Mouse (Mus musculus): ENCODE results near the gene Flot1.

Flot1 gene

GRCm38 (mm10) chr17:35864832-35865353 lies 41.9 kb downstream of the Flot1 start:
- no peaks in the 10 kb centered on the region for H3K36me3 ChIP-seq (ENCODE audit: control insufficient read depth, insufficient read depth, low read length, poor library complexity, severe bottlenecking)
- H3K27me3 ChIP-seq (ENCODE audit: control insufficient read depth, insufficient read depth, low read length, poor library complexity, severe bottlenecking), result no peaks in the 10 kb centered on the region
- no peak for DNase-seq (ENCODE audit: low read depth, low spot score)

GRCm38 (mm10) chr17:35865481-35866280 lies 42.7 kb downstream of the Flot1 start, which contains the start of gene Ppp1r18:
Gene Ppp1r18 (plus strand): TSS chr17:35865593.
- H3K36me3 ChIP-seq (ENCODE audit: control insufficient read depth, insufficient read depth, low read length, poor library complexity, severe bottlenecking), result no peaks in the 10 kb centered on the region; the same call in 1 of the 2 replicates
- no peaks in the 10 kb centered on the region for H3K27me3 ChIP-seq (ENCODE audit: control insufficient read depth, insufficient read depth, low read length, poor library complexity, severe bottlenecking)
- peak; percentile 68 for DNase-seq (ENCODE audit: low read depth, low spot score)

GRCm38 (mm10) chr17:35866281-35866831 lies 43.3 kb downstream of the Flot1 start:
- DNase-seq (ENCODE audit: low read depth, low spot score), result peak; percentile 55
- Histone ChIP-seq H3K36me3 (ENCODE audit: control insufficient read depth, insufficient read depth, low read length, poor library complexity, severe bottlenecking) (peaks cover 3% of the 10 kb centered on the region; the same call in 1 of the 2 replicates), H3K27me3 (ENCODE audit: control insufficient read depth, insufficient read depth, low read length, poor library complexity, severe bottlenecking) (no peaks in the 10 kb centered on the region)

- Histone ChIP-seq H3K36me3 (ENCODE audit: control insufficient read depth, insufficient read depth, low read length, poor library complexity, severe bottlenecking) (peaks cover 3% of the 10 kb centered on the region; the same call in 1 of the 2 replicates), H3K27me3 (ENCODE audit: control insufficient read depth, insufficient read depth, low read length, poor library complexity, severe bottlenecking) (no peaks in the 10 kb centered on the region)
- DNase-seq (ENCODE audit: low read depth, low spot score), result peak; percentile 73
Observed at GRCm38 (mm10) chr17:35866911-35867890, 44.2 kb downstream of the Flot1 start.

- H3K27me3 ChIP-seq (ENCODE audit: control insufficient read depth, insufficient read depth, low read length, poor library complexity, severe bottlenecking), result no peaks in the 10 kb centered on the region
- DNase-seq (ENCODE audit: low read depth, low spot score), result peak; percentile 62
- H3K36me3 ChIP-seq (ENCODE audit: control insufficient read depth, insufficient read depth, low read length, poor library complexity, severe bottlenecking), result peaks cover 7% of the 10 kb centered on the region
Observed at GRCm38 (mm10) chr17:35868165-35868820, 45.3 kb downstream of the Flot1 start.

GRCm38 (mm10) chr17:35868961-35869345 lies 45.9 kb downstream of the Flot1 start:
- Histone ChIP-seq H3K27me3 (ENCODE audit: control insufficient read depth, insufficient read depth, low read length, poor library complexity, severe bottlenecking) (no peaks in the 10 kb centered on the region), H3K36me3 (ENCODE audit: control insufficient read depth, insufficient read depth, low read length, poor library complexity, severe bottlenecking) (peaks cover 7% of the 10 kb centered on the region)
- no peak for DNase-seq (ENCODE audit: low read depth, low spot score)

- peaks cover 11% of the 10 kb centered on the region for H3K36me3 ChIP-seq (ENCODE audit: control insufficient read depth, insufficient read depth, low read length, poor library complexity, severe bottlenecking)
- H3K27me3 ChIP-seq (ENCODE audit: control insufficient read depth, insufficient read depth, low read length, poor library complexity, severe bottlenecking), result no peaks in the 10 kb centered on the region
- DNase-seq (ENCODE audit: low read depth, low spot score), result peak; percentile 21
Observed at GRCm38 (mm10) chr17:35869346-35870067, 46.5 kb downstream of the Flot1 start.

GRCm38 (mm10) chr17:35870151-35870883 lies 47.3 kb downstream of the Flot1 start:
- Histone ChIP-seq H3K27me3 (ENCODE audit: control insufficient read depth, insufficient read depth, low read length, poor library complexity, severe bottlenecking) (no peaks in the 10 kb centered on the region), H3K36me3 (ENCODE audit: control insufficient read depth, insufficient read depth, low read length, poor library complexity, severe bottlenecking) (peaks cover 16% of the 10 kb centered on the region)
- DNase-seq (ENCODE audit: low read depth, low spot score), result peak; percentile 82

- Histone ChIP-seq H3K27me3 (ENCODE audit: control insufficient read depth, insufficient read depth, low read length, poor library complexity, severe bottlenecking) (no peaks in the 10 kb centered on the region), H3K36me3 (ENCODE audit: control insufficient read depth, insufficient read depth, low read length, poor library complexity, severe bottlenecking) (peaks cover 17% of the 10 kb centered on the region)
- peak; percentile 76 for DNase-seq (ENCODE audit: low read depth, low spot score)
Observed at GRCm38 (mm10) chr17:35870884-35871696, 48.1 kb downstream of the Flot1 start.

- peak; percentile 87 for DNase-seq (ENCODE audit: low read depth, low spot score)
- Histone ChIP-seq H3K36me3 (ENCODE audit: control insufficient read depth, insufficient read depth, low read length, poor library complexity, severe bottlenecking) (peaks cover 19% of the 10 kb centered on the region), H3K27me3 (ENCODE audit: control insufficient read depth, insufficient read depth, low read length, poor library complexity, severe bottlenecking) (no peaks in the 10 kb centered on the region)
Observed at GRCm38 (mm10) chr17:35873774-35874519, 50.9 kb downstream of the Flot1 start.

GRCm38 (mm10) chr17:35874721-35875120 lies 51.7 kb downstream of the Flot1 start:
- Histone ChIP-seq H3K36me3 (ENCODE audit: control insufficient read depth, insufficient read depth, low read length, poor library complexity, severe bottlenecking) (peaks cover 19% of the 10 kb centered on the region), H3K27me3 (ENCODE audit: control insufficient read depth, insufficient read depth, low read length, poor library complexity, severe bottlenecking) (no peaks in the 10 kb centered on the region)
- no peak for DNase-seq (ENCODE audit: low read depth, low spot score)

All from splenic B cell, adult 2 months (primary cell).